Mouse (Mus musculus) colon, adult 2 months (tissue): ENCODE results near the gene Mast2. TPM values are rescaled to one million over a fixed set of nuclear protein-coding genes. Genes with fewer than 3 reads are reported as not detected.

Experiments used
- polyA plus RNA-seq: library from polyadenylated mRNA; depleted of rRNA; stranded (reverse); fragments of >200 nt; gene quantifications from 2 replicates; pipeline ENCODE4 v1.2.3, GENCODE M21; 2012; rRNA removed

Gene Mast2
- polyA plus RNA-seq, result 141 and 181 TPM in 2 replicates

DNA sequence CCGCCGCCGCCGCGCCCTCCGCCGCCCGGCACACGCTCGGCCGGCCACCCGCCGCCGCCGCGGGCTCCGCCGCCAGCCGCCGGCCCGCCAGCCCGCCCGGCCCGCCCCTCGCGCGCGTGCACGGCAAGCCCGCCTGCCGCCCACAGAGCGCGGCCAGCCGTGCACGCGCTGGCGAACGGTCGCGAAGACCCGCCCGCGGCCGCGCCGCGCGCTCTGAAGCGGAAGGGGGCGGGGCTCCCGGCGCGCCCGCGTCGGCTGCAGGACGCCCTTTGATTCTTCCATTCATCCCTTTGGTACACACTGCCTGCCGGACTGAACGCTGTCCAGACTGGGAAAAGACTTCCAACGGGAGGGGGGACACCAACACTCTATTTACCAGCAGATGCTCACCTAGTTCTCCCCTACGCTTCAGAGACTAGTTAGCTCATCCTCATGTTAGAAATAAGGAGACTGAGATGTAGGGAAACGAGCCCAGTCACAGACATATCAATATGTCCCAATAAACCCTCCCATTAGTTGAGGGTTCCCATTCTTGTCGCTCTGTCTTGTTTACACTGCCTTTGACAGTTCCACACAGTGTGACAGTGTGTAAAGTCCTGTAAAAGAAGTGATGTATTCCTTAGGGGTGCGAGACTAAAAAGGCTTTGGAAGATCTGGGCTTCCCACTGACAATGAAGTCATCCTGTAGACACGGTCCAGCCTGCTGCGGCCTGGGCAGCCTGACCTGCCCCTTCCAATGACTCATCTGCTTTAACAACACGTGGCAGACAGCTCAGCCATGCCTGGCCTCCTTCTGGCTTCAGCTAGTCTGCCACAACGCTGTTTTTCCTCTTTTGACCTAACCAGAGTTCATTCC lies at the start of gene Mast2:
TSS of gene Mast2 (minus strand) at position 58 of the 856 bp plus-strand sequence.

DNA sequence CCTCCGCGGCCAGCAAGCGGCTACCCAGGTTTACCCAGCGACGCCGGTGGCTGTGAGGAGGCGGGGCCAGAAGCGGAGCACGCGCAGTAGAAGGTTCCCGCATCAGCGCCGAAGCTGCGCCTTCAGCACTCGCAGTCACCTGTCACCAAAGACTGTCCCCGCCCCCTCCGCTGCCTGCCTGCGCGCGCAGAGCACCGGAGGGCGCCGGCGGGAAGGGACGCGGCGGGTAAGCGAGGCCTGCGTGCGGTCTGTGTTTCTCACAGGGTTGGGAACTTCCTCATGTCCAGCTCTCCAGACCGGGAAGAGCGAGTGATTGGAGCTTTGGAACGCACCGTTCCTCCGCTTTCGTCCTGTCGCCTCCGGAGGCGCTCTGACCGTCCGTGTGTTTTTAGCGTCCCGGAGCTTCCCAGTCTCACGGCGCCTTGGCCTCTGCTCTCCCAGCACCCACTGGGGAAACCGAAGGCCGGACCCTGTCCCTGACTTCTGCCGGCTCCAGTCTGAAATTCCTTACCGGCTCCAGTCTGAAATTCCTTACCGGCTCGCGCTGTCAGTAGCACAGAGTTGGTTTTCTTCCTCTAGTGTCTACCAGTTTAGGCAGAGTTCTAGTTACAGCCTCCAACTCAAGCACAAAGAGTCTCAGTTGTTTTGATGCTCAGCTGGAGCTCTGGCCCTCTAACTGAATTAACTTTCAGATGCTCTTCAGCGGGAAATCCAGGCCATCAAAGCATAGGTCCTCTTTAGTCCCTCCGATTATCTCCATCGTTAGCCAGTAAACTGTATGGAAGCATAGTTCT lies 43.6 kb upstream of the Mast2 start, which contains the start of gene Ipp:
TSS of gene Ipp (plus strand) at position 125 of the 794 bp plus-strand sequence.

Other genes with a start within 250 kb of the Mast2 start
- 29.1 and 31.4 TPM in 2 replicates for gene Pik3r3, start 242.6 kb downstream of the Mast2 start, polyA plus RNA-seq
- 0.92 and 0.97 TPM in 2 replicates for gene Ipp, start 43.4 kb upstream of the Mast2 start, polyA plus RNA-seq
- gene Tmem69, start 91.8 kb upstream of the Mast2 start, polyA plus RNA-seq, result 2.3 and 2.6 TPM in 2 replicates
- gene Gpbp1l1, start 93.5 kb upstream of the Mast2 start, polyA plus RNA-seq, result 38.7 and 38.8 TPM in 2 replicates
- gene Ccdc17, start 132.5 kb upstream of the Mast2 start, polyA plus RNA-seq, result 9.1 and 9.2 TPM in 2 replicates
- gene Nasp, start 163.8 kb upstream of the Mast2 start, polyA plus RNA-seq, result 2.6 and 3.0 TPM in 2 replicates
- 538 and 578 TPM in 2 replicates for gene Akr1a1, start 187.5 kb upstream of the Mast2 start, polyA plus RNA-seq
- gene Prdx1, start 221.4 kb upstream of the Mast2 start, polyA plus RNA-seq, result 37.4 and 42.6 TPM in 2 replicates
- 6.8 and 8.2 TPM in 2 replicates for gene Mmachc, start 244.2 kb upstream of the Mast2 start, polyA plus RNA-seq
- 14.4 and 28.4 TPM in 2 replicates for gene Ccdc163, start 244.3 kb upstream of the Mast2 start, polyA plus RNA-seq